Mouse (Mus musculus) spleen, adult 2 months (tissue): Measurements from ENCODE around the gene Tars2.
A peak's percentile ranks its signal among the peaks of the same experiment; 100 is the strongest.

Experiments used
- CTCF ChIP-seq: fragments of 200-500 bp; IDR thresholded peaks from 2 replicates; pipeline ENCODE4 v1.5.1; 2011; ENCODE audit warnings: mild to moderate bottlenecking, inconsistent platforms; ENCODE audit not compliant: insufficient read depth, insufficient read length, insufficient replicate concordance; ENCODE audit errors: extremely low read depth
- POLR2A ChIP-seq: fragments of 200-500 bp; IDR thresholded peaks from 2 replicates; pipeline ENCODE4 v1.6.1; 2011; ENCODE audit warnings: low read depth, low read length, inconsistent platforms

DNA sequence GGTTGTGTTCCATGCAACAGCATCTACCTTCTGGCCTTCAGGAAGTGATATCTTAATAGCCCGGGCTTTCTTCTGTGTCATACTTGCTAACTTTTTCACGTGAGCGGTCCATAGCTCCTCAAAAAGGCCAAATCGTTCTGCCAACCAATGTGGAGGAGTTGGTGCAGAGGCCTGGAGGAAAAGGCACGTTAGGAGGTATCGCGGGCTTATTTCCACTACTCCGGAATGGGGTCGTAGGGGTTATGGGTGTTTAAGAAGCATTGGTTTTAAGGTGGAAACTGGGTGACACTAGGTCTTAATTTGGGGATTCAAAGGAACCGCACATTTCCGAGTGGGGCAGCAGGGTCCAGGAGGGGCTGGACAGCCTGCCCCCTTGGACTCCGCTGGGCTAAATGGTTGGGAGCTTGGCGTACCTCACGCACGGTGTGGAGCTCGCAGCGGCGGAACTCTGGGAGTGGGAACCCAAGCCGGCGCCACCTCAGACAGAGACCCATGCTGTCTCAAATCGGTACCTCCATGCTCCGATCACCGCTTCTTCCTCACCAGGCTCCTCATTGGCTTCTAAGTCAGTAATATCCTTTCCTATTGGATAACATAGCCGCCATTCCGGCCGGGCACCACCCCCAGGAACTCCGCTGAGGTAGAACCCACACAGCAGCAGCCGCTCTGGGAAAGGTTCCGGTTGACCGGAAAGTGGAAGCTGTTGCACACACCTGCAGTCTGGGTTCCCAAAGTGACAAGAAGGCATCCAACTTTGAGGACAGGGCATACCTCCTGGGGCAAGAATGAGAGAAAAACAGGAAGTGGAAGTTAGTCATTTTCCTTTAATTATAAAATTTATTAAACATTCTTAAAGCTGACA lies 5.4 kb downstream of the Tars2 start:
- TF ChIP-seq CTCF: no peak
- TF ChIP-seq POLR2A: peak; percentile 41
